Mouse (Mus musculus) kidney, adult 2 months (tissue): ENCODE measurements around the gene Aplp1. TPM values are rescaled to one million over a fixed set of nuclear protein-coding genes. Genes with fewer than 3 reads are reported as not detected.

Experiments
- DNase-seq: peaks from one replicate; pipeline ENCODE4 v3.0.0; 2021
- H3K27ac ChIP-seq: fragments of 200-500 bp; 2 replicates; pipeline ENCODE4 v1.5.1; 2012; ENCODE audit warnings: low read depth, low read length, control low read depth, inconsistent platforms; ENCODE audit not compliant: insufficient read depth
- H3K27me3 ChIP-seq: fragments of 200-500 bp; replicated peaks from 2 replicates; pipeline ENCODE4 v1.6.1; 2012; ENCODE audit warnings: mild to moderate bottlenecking, moderate library complexity, low read length, inconsistent platforms; ENCODE audit not compliant: control insufficient read depth, insufficient read depth
- H3K36me3 ChIP-seq: fragments of 200-500 bp; 2 replicates; pipeline ENCODE4 v1.6.1; 2012; ENCODE audit warnings: mild to moderate bottlenecking, moderate library complexity, low read length, inconsistent platforms; ENCODE audit not compliant: control insufficient read depth, insufficient read depth
- H3K4me1 ChIP-seq: fragments of 200-500 bp; 2 replicates; pipeline ENCODE4 v1.6.1; 2011; ENCODE audit warnings: low read length; ENCODE audit not compliant: control insufficient read depth, insufficient read depth
- H3K4me3 ChIP-seq: fragments of 200-500 bp; 2 replicates; pipeline ENCODE4 v1.5.1; 2011; ENCODE audit warnings: mild to moderate bottlenecking, low read depth, low read length, control low read depth; ENCODE audit not compliant: insufficient read depth
- CTCF ChIP-seq: fragments of 200-500 bp; conservative IDR thresholded peaks from 2 replicates; pipeline ENCODE4 v1.5.1; 2011; ENCODE audit warnings: low read depth, mild to moderate bottlenecking, control low read depth, low read length, moderate library complexity, mixed read lengths; ENCODE audit not compliant: insufficient read depth, insufficient read length
- POLR2A ChIP-seq: fragments of 200-500 bp; IDR thresholded peaks from one replicate; pipeline ENCODE4 v1.6.1; 2011; ENCODE audit warnings: low read depth, low read length, control low read depth
- WGBS: fragments of 180-500 bp; shearing (Covaris S2); methylation state at CpG from one replicate; pipeline ENCODE4 v1.1.7; 2018; 5-methylcytosine and 5-hydroxymethylcytosine counted together
- polyA plus RNA-seq: library from polyadenylated mRNA; depleted of rRNA; stranded (reverse); fragments of >200 nt; gene quantifications from 2 replicates; pipeline ENCODE4 v1.2.3, GENCODE M21; 2012

The Aplp1 gene
- polyA plus RNA-seq, 1 experiment = 13.0 TPM

DNA sequence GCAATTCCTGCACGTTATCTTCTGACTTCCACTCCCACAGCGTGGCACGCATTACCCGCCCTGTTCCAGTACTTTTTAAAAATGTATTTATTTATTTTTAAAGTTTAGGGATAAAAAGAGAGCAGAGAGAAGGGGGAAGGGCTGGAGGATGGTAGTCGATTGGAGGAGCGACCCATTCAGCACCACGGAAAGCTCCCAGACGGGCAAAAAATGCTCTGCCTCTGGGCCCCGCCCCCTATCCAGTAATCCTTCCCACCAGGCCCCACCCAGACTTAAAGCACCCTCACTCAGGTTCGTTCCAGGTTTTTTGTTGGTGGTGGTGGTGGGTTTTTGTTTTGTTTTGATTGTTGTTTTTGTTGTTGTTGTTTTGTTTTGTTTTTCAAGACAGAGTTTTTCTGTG is 11.1 kb downstream of the Aplp1 start:
- no peaks in the 10 kb centered on the region for H3K36me3 ChIP-seq
- no peaks in the 10 kb centered on the region for H3K4me1 ChIP-seq
- no peaks in the 10 kb centered on the region for H3K27me3 ChIP-seq
- under 1% methylated on average over 10 of the region's 10 CpGs for WGBS
- H3K27ac ChIP-seq = no peak overlapping the region
- no peak for TF ChIP-seq CTCF
- TF ChIP-seq POLR2A = no peak
- no peak overlapping the region for H3K4me3 ChIP-seq
- DNase-seq = peak; percentile 59

DNA sequence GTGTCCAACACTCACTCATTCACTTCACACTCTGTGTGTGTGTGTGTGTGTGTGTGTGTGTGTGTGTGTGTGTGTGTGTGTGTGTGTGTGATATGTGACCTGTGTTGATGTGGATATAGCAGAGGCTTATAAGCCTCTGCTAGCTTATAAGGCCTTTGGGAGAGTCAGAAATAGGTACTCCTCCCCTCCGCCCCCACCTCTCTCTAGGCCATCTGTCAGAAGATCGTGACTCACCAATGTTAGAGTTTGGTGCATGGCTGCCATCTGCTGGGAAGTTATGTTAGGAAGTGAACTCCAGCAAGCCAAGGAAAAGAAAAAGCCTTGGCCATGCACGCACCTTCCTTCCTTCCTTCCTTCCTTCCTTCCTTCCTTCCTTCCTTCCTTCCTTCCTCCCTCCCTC is 13.5 kb downstream of the Aplp1 start:
- WGBS = 0% methylated on average over 3 of the region's 3 CpGs
- peak; percentile 64 for DNase-seq
- H3K27me3 ChIP-seq = no peaks in the 10 kb centered on the region

DNA sequence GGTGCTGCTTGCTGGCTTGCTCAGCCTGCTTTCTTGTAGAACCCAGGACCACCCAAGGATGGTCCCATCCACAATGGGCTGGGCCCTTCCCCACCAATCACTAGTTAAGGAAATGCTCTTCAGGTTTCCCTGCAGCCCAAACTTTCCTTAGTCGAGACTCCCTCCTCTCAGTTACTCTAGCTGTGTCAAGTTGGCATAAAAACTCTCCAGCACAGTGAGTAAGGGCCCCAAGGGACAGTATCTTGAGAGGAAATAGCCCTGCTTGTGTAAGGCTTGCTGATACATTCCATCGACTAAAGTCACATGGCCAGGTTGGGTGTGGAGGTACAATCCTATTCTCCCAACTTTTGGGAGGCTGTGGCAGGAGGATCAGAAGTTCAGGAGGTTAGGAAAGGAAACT is 15.1 kb downstream of the Aplp1 start:
- DNase-seq = no peak
- TF ChIP-seq CTCF (no peak), POLR2A (no peak)
- 36% methylated on average over 2 of the region's 2 CpGs for WGBS
- Histone ChIP-seq H3K4me1 (no peaks in the 10 kb centered on the region), H3K4me3 (no peak overlapping the region), H3K36me3 (no peaks in the 10 kb centered on the region), H3K27ac (no peak overlapping the region), H3K27me3 (no peaks in the 10 kb centered on the region)

More for the DNA sequence above, 13.5 kb downstream of the Aplp1 start:
- no peak overlapping the region for H3K4me3 ChIP-seq
- H3K27ac ChIP-seq = no peak overlapping the region
- H3K36me3 ChIP-seq = no peaks in the 10 kb centered on the region
- H3K4me1 ChIP-seq = no peaks in the 10 kb centered on the region
- TF ChIP-seq CTCF (peak; percentile 63), POLR2A (no peak)

DNA sequence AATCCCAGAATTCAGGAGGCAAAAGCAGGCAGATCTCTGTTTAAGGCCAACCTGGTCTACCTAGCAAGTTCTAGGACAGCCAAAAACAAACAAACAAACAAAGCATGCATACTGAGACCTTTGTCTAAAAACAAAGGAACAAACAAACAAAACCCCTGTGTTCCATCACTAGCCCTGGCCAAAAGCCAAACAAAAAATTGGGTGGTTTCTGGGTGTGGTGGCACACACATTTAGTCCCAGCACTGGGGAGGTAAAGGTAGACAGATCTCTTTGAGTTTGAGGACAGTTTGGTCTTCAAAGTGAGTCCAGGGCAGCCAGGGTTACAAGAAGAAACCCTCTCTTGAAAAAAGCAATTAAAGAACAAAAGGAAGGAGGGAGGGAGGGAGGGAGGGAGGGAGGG is 16.0 kb downstream of the Aplp1 start:
- no peaks in the 10 kb centered on the region for H3K27me3 ChIP-seq
- DNase-seq = no peak
- no peak overlapping the region for H3K4me3 ChIP-seq
- no peaks in the 10 kb centered on the region for H3K36me3 ChIP-seq
- H3K27ac ChIP-seq = no peak overlapping the region
- no peaks in the 10 kb centered on the region for H3K4me1 ChIP-seq
- TF ChIP-seq CTCF = no peak
- no peak for TF ChIP-seq POLR2A

DNA sequence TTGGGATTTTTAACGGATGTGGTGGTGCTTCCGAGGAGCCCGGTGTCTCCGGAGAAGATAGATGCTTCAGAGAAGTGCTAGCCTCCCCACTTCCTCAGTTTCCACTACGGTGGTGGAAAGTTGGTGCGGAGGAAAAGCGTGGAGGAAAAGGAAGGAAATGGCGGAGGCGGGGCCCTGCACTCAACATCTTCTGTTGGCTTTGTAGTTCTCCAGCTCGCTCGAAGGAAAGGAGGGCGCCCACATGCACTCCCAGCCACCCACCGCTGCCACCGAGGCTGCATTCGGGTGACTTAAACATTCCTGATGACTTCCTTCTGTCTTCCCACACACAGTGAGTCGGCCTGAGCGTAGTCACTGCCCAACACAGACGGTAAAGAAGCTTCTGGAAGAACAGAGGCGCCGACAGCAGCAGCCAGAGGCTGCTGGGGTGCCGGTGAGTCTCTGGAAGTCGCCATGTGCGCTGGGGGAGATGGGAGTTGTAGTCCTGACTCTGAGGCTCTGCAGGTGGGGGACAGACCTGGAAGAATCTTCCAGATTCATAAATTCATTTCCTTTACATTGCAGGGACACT is 22.2 kb downstream of the Aplp1 start:
- DNase-seq = peak; percentile 26
- Histone ChIP-seq H3K4me3 (peak overlapping the region; percentile 70), H3K27me3 (no peaks in the 10 kb centered on the region), H3K4me1 (no peaks in the 10 kb centered on the region), H3K36me3 (no peaks in the 10 kb centered on the region), H3K27ac (peak overlapping the region; percentile 37; the same call in 1 of the 2 replicates)
- no peak for TF ChIP-seq POLR2A
- no peak for TF ChIP-seq CTCF
- 38% methylated on average over 23 of the region's 23 CpGs for WGBS

DNA sequence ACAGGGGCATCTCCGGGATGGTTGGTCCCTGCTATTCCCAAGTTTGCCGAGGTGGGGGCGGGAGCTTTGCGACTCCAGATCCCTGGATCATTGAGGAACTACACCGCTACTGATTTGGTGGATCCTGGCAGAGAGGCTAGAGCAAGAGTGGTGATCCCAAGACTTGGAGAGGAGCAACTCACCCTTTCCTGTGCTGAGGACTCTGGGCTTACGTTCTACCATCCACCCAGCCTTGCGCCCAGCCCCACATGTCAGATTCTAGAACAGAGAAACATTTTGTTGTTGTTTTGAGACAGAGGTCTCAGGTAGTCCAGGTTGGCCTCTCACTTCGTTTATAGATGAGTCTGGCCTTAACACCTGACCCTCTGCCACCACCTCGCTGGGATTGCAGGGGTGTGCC is 22.8 kb downstream of the Aplp1 start:
- no peaks in the 10 kb centered on the region for H3K36me3 ChIP-seq
- H3K27me3 ChIP-seq = no peaks in the 10 kb centered on the region
- H3K27ac ChIP-seq = peak overlapping the region; percentile 37; the same call in 1 of the 2 replicates
- DNase-seq = no peak
- WGBS = 8% methylated on average over 9 of the region's 9 CpGs
- H3K4me3 ChIP-seq = peak overlapping the region; percentile 70
- H3K4me1 ChIP-seq = no peaks in the 10 kb centered on the region
- TF ChIP-seq CTCF (no peak), POLR2A (no peak)

DNA sequence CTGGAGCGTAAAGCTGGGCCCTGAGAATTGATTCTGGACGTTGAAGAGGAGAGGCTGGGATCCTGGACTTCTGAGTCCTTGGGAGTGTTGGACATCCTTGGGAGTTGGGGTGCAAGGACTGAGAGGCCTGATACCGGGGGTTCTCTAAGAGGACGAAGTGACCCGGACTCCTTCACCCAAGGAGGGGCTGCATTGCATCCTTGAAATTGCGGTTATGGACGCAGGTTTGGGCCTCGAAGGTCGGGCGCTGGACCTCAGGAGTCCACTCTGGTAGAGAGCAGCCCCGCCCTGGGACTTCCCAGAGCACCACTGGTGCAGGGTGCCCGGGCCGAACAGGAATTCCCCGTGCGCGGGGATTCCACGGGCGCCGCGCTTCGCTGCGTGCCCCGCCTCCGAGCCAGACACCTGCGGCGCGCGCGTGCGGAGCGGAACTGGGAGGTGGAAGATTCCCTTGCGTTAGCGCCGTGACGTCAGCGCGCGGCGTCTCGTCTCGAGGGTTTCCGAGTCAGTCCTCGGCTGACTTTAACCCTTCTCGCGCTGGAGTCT is 23.4 kb downstream of the Aplp1 start:
- H3K27me3 ChIP-seq = no peaks in the 10 kb centered on the region
- peak overlapping the region; percentile 70 for H3K4me3 ChIP-seq
- DNase-seq = peak; percentile 87
- under 1% methylated on average over 45 of the region's 45 CpGs for WGBS
- no peaks in the 10 kb centered on the region for H3K36me3 ChIP-seq
- no peak for TF ChIP-seq POLR2A
- TF ChIP-seq CTCF = no peak
- H3K27ac ChIP-seq = peak overlapping the region; percentile 49; the same call in 1 of the 2 replicates
- no peaks in the 10 kb centered on the region for H3K4me1 ChIP-seq
